Mouse (Mus musculus): ENCODE measurements around the gene 6430571L13Rik. TPM values are rescaled to one million over a fixed set of nuclear protein-coding genes. Genes with fewer than 3 reads are reported as not detected.
A peak's percentile ranks its signal among the peaks of the same experiment; 100 is the strongest.
"Not testable (repeated sequence)": the region's sequence is repeated elsewhere in the genome, so short reads cannot be mapped to it uniquely, and the experiment has no call there.

The 6430571L13Rik gene
- 1 to 10 TPM; 1.0 to 1.6 (median 1.3) TPM for total RNA-seq (2022)

GRCm38 (mm10) chr9:107340267-107340859, at the start of gene 6430571L13Rik:
Gene 6430571L13Rik (plus strand): TSS chr9:107340602.
- DNase-seq = peak; percentile 91

- DNase-seq = peak; percentile 63
These were observed 49.5 kb upstream of the 6430571L13Rik start for GRCm38 (mm10) chr9:107290897-107291296.

GRCm38 (mm10) chr9:107294249-107294648, 46.2 kb upstream of the 6430571L13Rik start:
- peak; percentile 53 for DNase-seq

- DNase-seq = no peak
These were observed 44.8 kb upstream of the 6430571L13Rik start for GRCm38 (mm10) chr9:107295616-107296015.

GRCm38 (mm10) chr9:107296016-107296040, 44.6 kb upstream of the 6430571L13Rik start, which contains the start of gene Cish:
Gene Cish (plus strand): TSS chr9:107296026.
- DNase-seq = no peak

- no peak for DNase-seq
These were observed 44.4 kb upstream of the 6430571L13Rik start for GRCm38 (mm10) chr9:107296041-107296440.

- peak; percentile 96 for DNase-seq
These were observed 43.9 kb upstream of the 6430571L13Rik start for GRCm38 (mm10) chr9:107296501-107296965.

GRCm38 (mm10) chr9:107297059-107297458, 43.3 kb upstream of the 6430571L13Rik start:
- DNase-seq = no peak

GRCm38 (mm10) chr9:107297658-107298057, 42.7 kb upstream of the 6430571L13Rik start:
- DNase-seq = no peak

GRCm38 (mm10) chr9:107298059-107298780, 42.2 kb upstream of the 6430571L13Rik start:
- DNase-seq = no peak

GRCm38 (mm10) chr9:107298876-107299275, 41.5 kb upstream of the 6430571L13Rik start:
- no peak for DNase-seq

- DNase-seq = no peak
These were observed 40.6 kb upstream of the 6430571L13Rik start for GRCm38 (mm10) chr9:107299783-107300182.

GRCm38 (mm10) chr9:107300224-107300973, 40.0 kb upstream of the 6430571L13Rik start:
- no peak for DNase-seq

- DNase-seq = no peak
These were observed 38.7 kb upstream of the 6430571L13Rik start for GRCm38 (mm10) chr9:107301554-107302331.

- no peak for DNase-seq
These were observed 37.8 kb upstream of the 6430571L13Rik start for GRCm38 (mm10) chr9:107302592-107302991.

GRCm38 (mm10) chr9:107303121-107303820, 37.1 kb upstream of the 6430571L13Rik start:
- DNase-seq = no peak

GRCm38 (mm10) chr9:107303900-107304299, 36.5 kb upstream of the 6430571L13Rik start:
- no peak for DNase-seq

- DNase-seq = no peak
These were observed 36.0 kb upstream of the 6430571L13Rik start for GRCm38 (mm10) chr9:107304383-107304782.

- no peak for DNase-seq
These were observed 35.4 kb upstream of the 6430571L13Rik start for GRCm38 (mm10) chr9:107305012-107305411.

GRCm38 (mm10) chr9:107305601-107306542, 34.5 kb upstream of the 6430571L13Rik start:
- DNase-seq = no peak

GRCm38 (mm10) chr9:107306673-107307072, 33.7 kb upstream of the 6430571L13Rik start:
- DNase-seq = not testable (repeated sequence)
